Mouse (Mus musculus) hindbrain, embryonic 15.5 days (tissue): ENCODE measurements around the gene Slc12a4. TPM values are rescaled to one million over a fixed set of nuclear protein-coding genes. Genes with fewer than 3 reads are reported as not detected.
"Not testable (repeated sequence)": the region's sequence is repeated elsewhere in the genome, so short reads cannot be mapped to it uniquely, and the experiment has no call there.

Source experiments
- ATAC-seq: fragments of 200-750 bp; cut with Nextera tagmentation; 2 replicates; pipeline ENCODE4 v1.8.0; 2017; ENCODE audit warnings: low read depth, moderate number of reproducible peaks, moderate TSS enrichment; ENCODE audit not compliant: low FRiP score
- H3K27ac ChIP-seq: fragments of 300-500 bp; sonication (generic); replicated peaks from 2 replicates; pipeline ENCODE4 v1.5.1; 2015; ENCODE audit warnings: mild to moderate bottlenecking, inconsistent platforms
- H3K27me3 ChIP-seq: fragments of 300-500 bp; sonication (generic); 2 replicates; pipeline ENCODE4 v1.6.1; 2015; ENCODE audit warnings: control low read depth, inconsistent platforms
- H3K36me3 ChIP-seq: fragments of 300-500 bp; sonication (generic); 2 replicates; pipeline ENCODE4 v1.6.1; 2015; ENCODE audit warnings: control low read depth, inconsistent platforms
- H3K4me1 ChIP-seq: fragments of 300-500 bp; sonication (generic); replicated peaks from 2 replicates; pipeline ENCODE4 v1.6.1; 2015; ENCODE audit warnings: control low read depth, inconsistent platforms
- H3K4me2 ChIP-seq: fragments of 300-500 bp; sonication (generic); 2 replicates; pipeline ENCODE4 v1.6.1; 2015; ENCODE audit warnings: moderate library complexity, mild to moderate bottlenecking, inconsistent platforms
- H3K4me3 ChIP-seq: fragments of 300-500 bp; sonication (generic); 2 replicates; pipeline ENCODE4 v1.5.1; 2015; ENCODE audit warnings: mild to moderate bottlenecking, inconsistent platforms
- H3K9ac ChIP-seq: fragments of 300-500 bp; sonication (generic); 2 replicates; pipeline ENCODE4 v1.6.1; 2015; ENCODE audit warnings: inconsistent platforms
- H3K9me3 ChIP-seq: fragments of 300-500 bp; sonication (generic); 2 replicates; pipeline ENCODE4 v1.6.1; 2016; ENCODE audit warnings: control low read depth, inconsistent platforms
- WGBS: fragments of 180-500 bp; shearing (Covaris S2); methylation state at CpG from one replicate; pipeline ENCODE4 v1.1.7; 2015; 5-methylcytosine and 5-hydroxymethylcytosine counted together
- polyA plus RNA-seq: library from polyadenylated mRNA; unstranded; fragments of >200 nt; fragmentation: Nextera tagmentation; extraction: Ambion mirVana; gene quantifications from 2 replicates; pipeline ENCODE4 v1.2.1, GENCODE M21; 2015

Gene Slc12a4
- polyA plus RNA-seq, 1 experiment from 2014 or later, result 12.9 TPM

- no peak overlapping the region for H3K27ac ChIP-seq
- H3K36me3 ChIP-seq, result no peaks in the 10 kb centered on the region
- H3K9me3 ChIP-seq, result no peaks in the 10 kb centered on the region
- H3K4me1 ChIP-seq, result peaks cover 4% of the 10 kb centered on the region; the same call in 1 of the 2 replicates
- H3K9ac ChIP-seq, result no peak overlapping the region
- 64% methylated on average over 4 of the region's 4 CpGs for WGBS
- no peak for ATAC-seq
- no peaks in the 10 kb centered on the region for H3K27me3 ChIP-seq
- no peak overlapping the region for H3K4me3 ChIP-seq
- H3K4me2 ChIP-seq, result no peak overlapping the region
Measured at GRCm38 (mm10) chr8:105993226-105993625, 27.3 kb upstream of the Slc12a4 start.

GRCm38 (mm10) chr8:105992499-105992898 is 26.6 kb upstream of the Slc12a4 start:
- Histone ChIP-seq H3K4me3 (no peak overlapping the region), H3K27ac (no peak overlapping the region), H3K4me1 (peaks cover 4% of the 10 kb centered on the region; the same call in 1 of the 2 replicates), H3K9ac (no peak overlapping the region), H3K9me3 (no peaks in the 10 kb centered on the region), H3K36me3 (no peaks in the 10 kb centered on the region), H3K4me2 (no peak overlapping the region), H3K27me3 (no peaks in the 10 kb centered on the region)
- no peak for ATAC-seq
- 76% methylated on average over 5 of the region's 5 CpGs for WGBS

- ATAC-seq, result no peak
- 84% methylated on average over 2 of the region's 2 CpGs for WGBS
Measured at GRCm38 (mm10) chr8:105991546-105991945, 25.6 kb upstream of the Slc12a4 start.

GRCm38 (mm10) chr8:105990856-105991387 is 25.0 kb upstream of the Slc12a4 start, which contains the start of gene Dus2:
Gene Dus2, plus strand, starts transcription at chr8:105991337.
- Histone ChIP-seq H3K4me1 (peaks cover 4% of the 10 kb centered on the region; the same call in 1 of the 2 replicates), H3K36me3 (no peaks in the 10 kb centered on the region), H3K27ac (no peak within 1 kb of the TSS), H3K9ac (no peak within 1 kb of the TSS), H3K9me3 (no peaks in the 10 kb centered on the region), H3K4me3 (no peak within 1 kb of the TSS), H3K4me2 (0 out of 2 replicates have a peak within 1 kb of the TSS, but pooled peaks have one; percentile 21), H3K27me3 (no peaks in the 10 kb centered on the region)
- ATAC-seq, result no peak
- WGBS, result 11% methylated on average over 15 of the region's 15 CpGs

More at GRCm38 (mm10) chr8:105991546-105991945, 25.6 kb upstream of the Slc12a4 start:
- Histone ChIP-seq H3K27me3 (no peaks in the 10 kb centered on the region), H3K4me3 (no peak overlapping the region), H3K9ac (no peak overlapping the region), H3K36me3 (no peaks in the 10 kb centered on the region), H3K4me1 (peaks cover 4% of the 10 kb centered on the region; the same call in 1 of the 2 replicates), H3K9me3 (no peaks in the 10 kb centered on the region), H3K4me2 (no peak overlapping the region), H3K27ac (no peak overlapping the region)

DNA sequence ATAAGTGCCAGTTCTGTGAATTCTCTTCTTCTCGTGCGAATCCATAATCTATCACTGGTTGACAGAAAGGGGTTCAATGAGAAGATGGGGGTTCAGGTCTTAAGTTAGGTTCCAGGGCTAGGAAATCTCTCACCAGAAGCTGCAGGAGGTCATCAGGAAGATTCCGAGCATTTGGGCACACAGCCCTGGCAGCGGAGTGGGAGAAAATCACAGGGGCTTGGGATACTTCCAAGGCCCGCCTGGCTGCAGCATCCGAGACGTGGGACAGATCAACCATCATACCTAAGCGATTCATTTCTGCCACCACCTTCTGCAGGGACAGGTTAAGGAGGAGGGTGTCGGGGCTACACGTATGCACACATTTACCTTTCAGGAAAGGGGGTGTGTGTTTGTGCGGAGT is 22.6 kb upstream of the Slc12a4 start:
- no peak overlapping the region for H3K27ac ChIP-seq
- no peak overlapping the region for H3K9ac ChIP-seq
- 86% methylated on average over 11 of the region's 11 CpGs for WGBS

GRCm38 (mm10) chr8:105983406-105983805 is 17.5 kb upstream of the Slc12a4 start:
- not testable (repeated sequence) for H3K9me3 ChIP-seq, H3K4me2 ChIP-seq, H3K4me1 ChIP-seq, H3K27ac ChIP-seq, ATAC-seq, H3K4me3 ChIP-seq, H3K36me3 ChIP-seq, H3K9ac ChIP-seq, H3K27me3 ChIP-seq
- 83% methylated on average over 11 of the region's 11 CpGs for WGBS

More for the DNA sequence above, 22.6 kb upstream of the Slc12a4 start:
- H3K4me2 ChIP-seq, result no peak overlapping the region
- H3K9me3 ChIP-seq, result no peaks in the 10 kb centered on the region
- no peaks in the 10 kb centered on the region for H3K36me3 ChIP-seq
- H3K27me3 ChIP-seq, result no peaks in the 10 kb centered on the region
- no peak overlapping the region for H3K4me3 ChIP-seq
- no peak for ATAC-seq
- peaks cover 4% of the 10 kb centered on the region; the same call in 1 of the 2 replicates for H3K4me1 ChIP-seq

- 100% methylated on average over 1 of the region's 1 CpGs for WGBS
- no peak for ATAC-seq
- no peaks in the 10 kb centered on the region for H3K36me3 ChIP-seq
- no peak overlapping the region for H3K9ac ChIP-seq
- no peak overlapping the region for H3K27ac ChIP-seq
- no peaks in the 10 kb centered on the region for H3K27me3 ChIP-seq
- no peaks in the 10 kb centered on the region for H3K4me1 ChIP-seq
- no peak overlapping the region for H3K4me3 ChIP-seq
- H3K4me2 ChIP-seq, result no peak overlapping the region
- H3K9me3 ChIP-seq, result no peaks in the 10 kb centered on the region
Measured at GRCm38 (mm10) chr8:105981146-105981545, 15.2 kb upstream of the Slc12a4 start.

GRCm38 (mm10) chr8:105979325-105979724 is 13.4 kb upstream of the Slc12a4 start, which contains the start of gene Dpep3:
Gene Dpep3, minus strand, starts transcription at chr8:105979429.
- H3K4me3 ChIP-seq, result no peak within 1 kb of the TSS
- no peak within 1 kb of the TSS for H3K27ac ChIP-seq
- no peak for ATAC-seq
- 93% methylated on average over 15 of the region's 15 CpGs for WGBS
- no peak within 1 kb of the TSS for H3K9ac ChIP-seq
- H3K9me3 ChIP-seq, result no peaks in the 10 kb centered on the region
- H3K36me3 ChIP-seq, result no peaks in the 10 kb centered on the region
- no peaks in the 10 kb centered on the region for H3K4me1 ChIP-seq
- no peak within 1 kb of the TSS for H3K4me2 ChIP-seq
- H3K27me3 ChIP-seq, result no peaks in the 10 kb centered on the region

DNA sequence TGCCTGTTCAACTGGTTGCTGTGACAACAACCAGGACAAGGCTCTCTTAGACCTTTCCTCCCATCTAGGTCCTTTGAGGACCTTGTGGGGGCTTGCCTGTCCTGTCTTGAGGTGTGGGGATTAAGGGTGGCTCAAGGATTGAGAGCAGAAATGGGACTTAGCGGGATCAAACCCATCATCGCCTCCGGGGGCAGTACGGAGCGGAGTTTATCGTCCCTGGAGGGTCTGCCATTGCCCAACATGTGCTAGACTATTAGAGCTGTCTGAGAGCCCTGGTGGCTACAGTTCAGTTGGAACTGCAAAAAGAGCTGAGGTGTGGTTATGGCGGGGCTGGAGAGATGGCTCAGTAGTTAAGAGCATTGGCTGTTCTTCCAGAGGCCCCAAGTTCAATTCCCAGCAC is 9.5 kb upstream of the Slc12a4 start:
- no peak overlapping the region for H3K4me3 ChIP-seq
- no peak for ATAC-seq
- no peak overlapping the region for H3K9ac ChIP-seq
- no peaks in the 10 kb centered on the region for H3K4me1 ChIP-seq
- WGBS, result 66% methylated on average over 7 of the region's 7 CpGs
- no peaks in the 10 kb centered on the region for H3K27me3 ChIP-seq
- H3K9me3 ChIP-seq, result no peaks in the 10 kb centered on the region
- H3K36me3 ChIP-seq, result no peaks in the 10 kb centered on the region
- no peak overlapping the region for H3K27ac ChIP-seq
- no peak overlapping the region for H3K4me2 ChIP-seq

DNA sequence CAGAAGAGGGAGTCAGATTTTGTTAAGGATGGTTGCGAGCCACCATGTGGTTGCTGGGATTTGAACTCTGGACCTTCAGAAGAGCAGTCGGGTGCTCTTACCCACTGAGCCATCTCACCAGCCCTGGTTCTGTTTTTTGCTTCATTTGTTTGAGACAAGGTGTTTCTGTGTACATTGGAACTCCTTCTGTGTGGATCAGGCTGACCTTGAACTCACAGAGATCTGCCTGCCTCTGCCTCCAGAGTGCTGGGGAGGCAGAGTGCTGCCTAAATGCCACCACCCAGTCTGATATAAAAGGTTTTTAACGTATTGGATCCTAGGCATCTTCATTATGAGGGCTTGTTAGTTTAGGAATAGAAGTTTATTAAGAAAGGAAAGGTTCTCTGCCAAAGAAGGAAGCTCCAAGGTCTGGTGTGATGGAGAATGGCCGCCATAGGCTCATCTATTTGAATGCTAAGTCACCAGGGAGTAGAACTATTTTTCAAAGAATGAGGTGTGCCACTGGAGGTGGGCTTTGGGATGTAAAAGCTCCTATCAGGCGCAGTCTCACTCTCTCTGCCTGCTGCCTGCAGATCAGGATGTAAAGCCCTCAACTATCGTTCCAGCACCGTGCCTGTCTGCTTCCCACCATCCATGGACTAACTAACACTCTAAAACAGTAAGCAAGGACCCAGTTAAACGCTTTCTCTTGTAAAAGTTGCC is 5.3 kb upstream of the Slc12a4 start:
- Histone ChIP-seq H3K27ac (no peak overlapping the region), H3K36me3 (no peaks in the 10 kb centered on the region), H3K27me3 (peaks cover 9% of the 10 kb centered on the region), H3K9ac (no peak overlapping the region), H3K9me3 (no peaks in the 10 kb centered on the region), H3K4me1 (no peaks in the 10 kb centered on the region; the same call in 1 of the 2 replicates), H3K4me3 (no peak overlapping the region), H3K4me2 (no peak overlapping the region)
- WGBS, result 75% methylated on average over 8 of the region's 8 CpGs
- ATAC-seq, result no peak

- H3K9me3 ChIP-seq, result no peaks in the 10 kb centered on the region
- WGBS, result 67% methylated on average over 1 of the region's 1 CpGs
- peaks cover 8% of the 10 kb centered on the region for H3K4me1 ChIP-seq
- no peak for ATAC-seq
- peaks cover 26% of the 10 kb centered on the region for H3K27me3 ChIP-seq
- H3K9ac ChIP-seq, result no peak overlapping the region
- H3K4me2 ChIP-seq, result no peak overlapping the region
- no peak overlapping the region for H3K4me3 ChIP-seq
- no peaks in the 10 kb centered on the region for H3K36me3 ChIP-seq
- H3K27ac ChIP-seq, result no peak overlapping the region
Measured at GRCm38 (mm10) chr8:105969367-105969766, 3.5 kb upstream of the Slc12a4 start.

DNA sequence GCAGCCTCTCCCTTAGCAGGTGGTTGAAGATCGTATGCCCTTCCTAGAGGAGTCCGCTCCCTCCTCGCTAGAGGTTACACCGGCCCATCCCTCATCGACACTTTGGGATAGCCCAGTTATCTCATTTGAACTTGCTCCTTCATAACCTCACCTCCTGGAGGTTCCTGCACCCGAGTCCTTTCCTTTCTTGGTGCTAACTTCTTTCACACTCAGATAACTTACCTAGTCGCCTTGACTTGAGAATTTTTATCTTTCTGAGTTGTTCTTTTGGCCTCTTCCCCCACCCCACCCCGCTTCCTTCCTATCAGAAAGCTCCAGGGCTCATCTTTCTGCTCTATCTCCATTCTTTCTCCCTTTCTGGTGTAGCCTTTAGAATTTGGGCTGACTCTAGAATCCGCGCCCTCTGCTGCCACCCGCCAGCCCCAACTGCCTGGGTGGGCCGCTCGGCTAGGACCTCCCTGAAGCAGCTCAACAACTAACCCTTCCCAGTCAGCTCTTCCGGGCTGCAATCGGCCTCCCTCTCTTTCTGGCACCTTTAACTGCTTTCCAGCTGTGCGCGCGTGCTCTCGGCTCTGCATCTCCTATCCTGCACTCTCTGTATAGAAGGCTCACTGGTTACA is 905 bp upstream of the Slc12a4 start:
- Histone ChIP-seq H3K9me3 (no peaks in the 10 kb centered on the region), H3K9ac (no peak overlapping the region), H3K4me3 (no peak overlapping the region), H3K4me1 (peaks cover 8% of the 10 kb centered on the region), H3K27ac (no peak overlapping the region), H3K36me3 (no peaks in the 10 kb centered on the region), H3K4me2 (peak overlapping the region; percentile 55), H3K27me3 (peaks cover 27% of the 10 kb centered on the region)
- ATAC-seq, result no peak
- 9% methylated on average over 19 of the region's 19 CpGs for WGBS
